ENCODE assay signal across 41 mouse cellular contexts in the genomic region with DNA sequence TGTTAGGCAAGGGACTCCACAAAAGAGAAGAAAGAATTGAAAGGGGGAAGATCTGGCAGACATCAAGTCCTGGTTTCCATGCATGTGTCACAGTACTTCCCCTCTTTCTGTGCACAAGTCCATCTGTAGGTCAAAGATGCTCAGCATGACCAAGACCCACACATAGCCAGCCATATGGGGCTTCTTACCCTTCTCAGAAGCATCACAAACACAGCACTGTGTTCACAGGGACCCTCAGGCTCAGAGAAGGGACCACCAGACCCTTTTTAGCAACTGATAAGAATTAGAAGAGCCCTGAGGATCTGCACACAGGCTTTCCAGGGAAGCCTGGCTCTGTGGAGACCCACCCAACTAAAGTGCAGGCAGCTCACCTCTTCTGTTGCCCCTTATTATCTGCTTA. TPM values are rescaled to one million over a fixed set of nuclear protein-coding genes. Genes with fewer than 3 reads are reported as not detected.
"Had no signal": no experiment of that assay in that cellular context is flagged by ENCODE, and none has a peak within 500 bp of the region (broad histone marks: within the 10 kb centered on the region; RNA-seq: fewer than 3 reads in every experiment).

No protein-coding gene starts in this region.

- H3K9me3 ChIP-seq: heart, embryonic 12.5 days; hindbrain, embryonic 13.5 days; hindbrain, embryonic 15.5 days; intestine, embryonic 15.5 days; kidney, embryonic 15.5 days; limb, embryonic 13.5 days; limb, embryonic 15.5 days; liver, embryonic 12.5 days had no signal

- DNase-seq: forebrain, postnatal 0 days; gastrocnemius, postnatal 14 days; gastrocnemius, postnatal 36 days; heart, adult 18-20 months; heart, postnatal 10 days; kidney, adult 11 months; kidney, adult 2 months; kidney, adult 9 months; kidney, postnatal 14 days; kidney, postnatal 36 days; layer of hippocampus, adult 9-11 months; layer of hippocampus, postnatal 36 days; left cerebral cortex, postnatal 4 days had no signal

- H3K9ac ChIP-seq: forebrain, postnatal 0 days; heart, embryonic 12.5 days; hindbrain, embryonic 13.5 days; hindbrain, embryonic 15.5 days; intestine, embryonic 15.5 days; kidney, embryonic 15.5 days; limb, embryonic 13.5 days; limb, embryonic 15.5 days; liver, embryonic 12.5 days; liver, embryonic 14.5 days had no signal

- H3K36me3 ChIP-seq: heart, embryonic 12.5 days; hindbrain, embryonic 13.5 days; hindbrain, embryonic 15.5 days; intestine, embryonic 15.5 days; kidney, embryonic 15.5 days; limb, embryonic 13.5 days; limb, embryonic 15.5 days; liver, embryonic 12.5 days had no signal

- ATAC-seq: forebrain, postnatal 0 days; hindbrain, postnatal 0 days; intestine, embryonic 15.5 days; liver, embryonic 12.5 days had no signal

- H3K4me2 ChIP-seq: heart, embryonic 12.5 days; hindbrain, embryonic 13.5 days; hindbrain, embryonic 15.5 days; intestine, embryonic 15.5 days; kidney, embryonic 15.5 days; limb, embryonic 13.5 days; limb, embryonic 15.5 days; liver, embryonic 12.5 days had no signal

- H3K27me3 ChIP-seq: heart, embryonic 12.5 days; hindbrain, embryonic 13.5 days; hindbrain, embryonic 15.5 days; intestine, embryonic 15.5 days; kidney, embryonic 15.5 days; limb, embryonic 13.5 days; limb, embryonic 15.5 days; liver, embryonic 12.5 days had no signal

- H3K27ac ChIP-seq: hindbrain, embryonic 13.5 days; hindbrain, embryonic 15.5 days; hindbrain, postnatal 0 days; intestine, embryonic 15.5 days; kidney, embryonic 15.5 days; kidney, postnatal 0 days; limb, embryonic 13.5 days; limb, embryonic 15.5 days; liver, embryonic 12.5 days; liver, embryonic 14.5 days had no signal

- H3K4me3 ChIP-seq: heart, embryonic 12.5 days; hindbrain, embryonic 13.5 days; hindbrain, embryonic 15.5 days; intestine, embryonic 15.5 days; kidney, embryonic 15.5 days; limb, embryonic 13.5 days; limb, embryonic 15.5 days; liver, embryonic 12.5 days had no signal

- H3K4me1 ChIP-seq: hindbrain, embryonic 13.5 days; hindbrain, embryonic 15.5 days; intestine, embryonic 15.5 days; kidney, embryonic 15.5 days; limb, embryonic 15.5 days; liver, embryonic 12.5 days had no signal

RNA-seq across cellular contexts. Expression of a gene that starts 14.9 kb away (rescaled TPM):
- total RNA-seq: forebrain, postnatal 0 days; gastrocnemius, adult 18-20 months; gastrocnemius, adult 8-10 months; gastrocnemius, postnatal 14 days; gastrocnemius, postnatal 36 days; heart, adult 18-20 months; heart, postnatal 10 days; heart, postnatal 25 days; hematopoietic stem cell, adult 5-6 weeks; hindbrain, postnatal 0 days; layer of hippocampus, adult 18-20 months; layer of hippocampus, adult 8-10 months; layer of hippocampus, postnatal 14 days; layer of hippocampus, postnatal 36 days; left cerebral cortex, adult 18-20 months; left cerebral cortex, adult 8-10 months; left cerebral cortex, postnatal 10 days; left cerebral cortex, postnatal 25 days; left cerebral cortex, postnatal 4 days had no signal
- polyA plus RNA-seq: forebrain, postnatal 0 days; gonadal fat pad, adult 2 months; heart, embryonic 12.5 days; heart, embryonic 14.5 days; heart, embryonic 16.5 days; hindbrain, embryonic 11.5 days; hindbrain, embryonic 13.5 days; hindbrain, embryonic 15.5 days; hindbrain, postnatal 0 days; intestine, embryonic 15.5 days; kidney, adult 2 months; kidney, embryonic 15.5 days; kidney, postnatal 0 days; large intestine, adult 2 months; limb, embryonic 11.5 days; limb, embryonic 13.5 days; limb, embryonic 15.5 days; liver, embryonic 12.5 days; liver, embryonic 14.5 days had no signal

RNA-seq across cellular contexts. Expression of a gene that starts 16.5 kb away (rescaled TPM):
- total RNA-seq: forebrain, postnatal 0 days; gastrocnemius, adult 18-20 months; gastrocnemius, adult 8-10 months; gastrocnemius, postnatal 14 days; gastrocnemius, postnatal 36 days; heart, adult 18-20 months; heart, postnatal 10 days; heart, postnatal 25 days; hematopoietic stem cell, adult 5-6 weeks; hindbrain, postnatal 0 days; layer of hippocampus, adult 18-20 months; layer of hippocampus, adult 8-10 months; layer of hippocampus, postnatal 14 days; layer of hippocampus, postnatal 36 days; left cerebral cortex, adult 18-20 months; left cerebral cortex, adult 8-10 months; left cerebral cortex, postnatal 10 days; left cerebral cortex, postnatal 25 days; left cerebral cortex, postnatal 4 days had no signal
- polyA plus RNA-seq: forebrain, postnatal 0 days; heart, embryonic 12.5 days; heart, embryonic 14.5 days; heart, embryonic 16.5 days; hindbrain, embryonic 11.5 days; hindbrain, embryonic 13.5 days; hindbrain, embryonic 15.5 days; hindbrain, postnatal 0 days; intestine, embryonic 15.5 days; kidney, adult 2 months; kidney, embryonic 15.5 days; kidney, postnatal 0 days; large intestine, adult 2 months; limb, embryonic 11.5 days; limb, embryonic 13.5 days; limb, embryonic 15.5 days; liver, embryonic 12.5 days; liver, embryonic 14.5 days had no signal

RNA-seq across cellular contexts. Expression of a gene that starts 21.5 kb away (rescaled TPM):
- total RNA-seq: gastrocnemius, adult 18-20 months; gastrocnemius, postnatal 36 days; heart, postnatal 25 days; hematopoietic stem cell, adult 5-6 weeks had no signal
- polyA plus RNA-seq: heart, embryonic 12.5 days; heart, embryonic 14.5 days; heart, embryonic 16.5 days; kidney, adult 2 months; kidney, postnatal 0 days; large intestine, adult 2 months; liver, embryonic 14.5 days had no signal

RNA-seq across cellular contexts. Expression of a gene that starts 46.3 kb away (rescaled TPM):
- total RNA-seq: gastrocnemius, adult 18-20 months; gastrocnemius, adult 8-10 months; gastrocnemius, postnatal 14 days; gastrocnemius, postnatal 36 days; heart, adult 18-20 months; heart, postnatal 10 days; heart, postnatal 25 days; hematopoietic stem cell, adult 5-6 weeks; left cerebral cortex, adult 18-20 months had no signal
- polyA plus RNA-seq: gonadal fat pad, adult 2 months; heart, embryonic 14.5 days; hindbrain, embryonic 11.5 days; hindbrain, embryonic 13.5 days; intestine, embryonic 15.5 days; kidney, adult 2 months; kidney, embryonic 15.5 days; kidney, postnatal 0 days; large intestine, adult 2 months; limb, embryonic 11.5 days; limb, embryonic 13.5 days; limb, embryonic 15.5 days had no signal

RNA-seq across cellular contexts. Expression of a gene that starts 52.4 kb away (rescaled TPM):
- total RNA-seq: forebrain, postnatal 0 days; gastrocnemius, adult 18-20 months; gastrocnemius, adult 8-10 months; gastrocnemius, postnatal 14 days; gastrocnemius, postnatal 36 days; heart, adult 18-20 months; heart, postnatal 10 days; heart, postnatal 25 days; hematopoietic stem cell, adult 5-6 weeks; hindbrain, postnatal 0 days; layer of hippocampus, adult 18-20 months; layer of hippocampus, adult 8-10 months; layer of hippocampus, postnatal 14 days; layer of hippocampus, postnatal 36 days; left cerebral cortex, adult 18-20 months; left cerebral cortex, adult 8-10 months; left cerebral cortex, postnatal 10 days; left cerebral cortex, postnatal 25 days; left cerebral cortex, postnatal 4 days had no signal
- polyA plus RNA-seq: forebrain, postnatal 0 days; heart, embryonic 12.5 days; heart, embryonic 14.5 days; heart, embryonic 16.5 days; hindbrain, embryonic 11.5 days; hindbrain, embryonic 13.5 days; hindbrain, embryonic 15.5 days; hindbrain, postnatal 0 days; intestine, embryonic 15.5 days; kidney, adult 2 months; kidney, embryonic 15.5 days; kidney, postnatal 0 days; large intestine, adult 2 months; limb, embryonic 11.5 days; limb, embryonic 13.5 days; limb, embryonic 15.5 days; liver, embryonic 12.5 days; liver, embryonic 14.5 days had no signal
